Mouse (Mus musculus) duodenum, adult 2 months (tissue): ENCODE measurements around the gene Mdh1. TPM values are rescaled to one million over a fixed set of nuclear protein-coding genes. Genes with fewer than 3 reads are reported as not detected.

Source experiments
- polyA plus RNA-seq: library from polyadenylated mRNA; depleted of rRNA; stranded (reverse); fragments of >200 nt; gene quantifications from 2 replicates; pipeline ENCODE4 v1.2.3, GENCODE M21; 2012; ENCODE audit warnings: low replicate concordance; rRNA removed

Mdh1 gene
- polyA plus RNA-seq: 85.1 and 199 TPM in 2 replicates

GRCm38 (mm10) chr11:21571700-21572381 lies at the start of gene Mdh1, which contains the start of gene Wdpcp:
Gene Mdh1, minus strand, starts transcription at chr11:21572367.
Gene Wdpcp, plus strand, starts transcription at chr11:21572235.

Other genes with a start within 250 kb of the Mdh1 start
- gene Ugp2, start 201.2 kb downstream of the Mdh1 start, polyA plus RNA-seq: 0.77 and 1.4 TPM in 2 replicates
- gene Wdpcp, start 132 bp downstream of the Mdh1 start, polyA plus RNA-seq: 0.51 and 1.8 TPM in 2 replicates